Mouse (Mus musculus): ENCODE results near the gene Traf4. TPM values are rescaled to one million over a fixed set of nuclear protein-coding genes. Genes with fewer than 3 reads are reported as not detected.
"Not testable (repeated sequence)": the region's sequence is repeated elsewhere in the genome, so short reads cannot be mapped to it uniquely, and the experiment has no call there.

Traf4 gene
- total RNA-seq (2021): 47.2 and 50.7 TPM in 2 replicates
- long read RNA-seq, experiment 1, transcript Traf4-201 (7 exons, 2,078 nt): major isoform, 42 of 49 reads
- long read RNA-seq, experiment 1, partial matches to known transcripts: 4 of 49 reads
- long read RNA-seq, experiment 1, other reads (novel, unspliced or antisense): 3 of 49 reads
- long read RNA-seq, experiment 2, transcript Traf4-201 (7 exons, 2,078 nt): major isoform, 28 of 42 reads
- long read RNA-seq, experiment 2, partial matches to known transcripts: 5 of 42 reads
- long read RNA-seq, experiment 2, other reads (novel, unspliced or antisense): 9 of 42 reads

- DNase-seq: peak; percentile 91
Measured at GRCm38 (mm10) chr11:78164924-78165760, at the start of gene Traf4. TSS of gene Traf4 (minus strand) at chr11:78165589.

GRCm38 (mm10) chr11:78213086-78213817, 47.9 kb upstream of the Traf4 start:
- DNase-seq: no peak

GRCm38 (mm10) chr11:78211513-78211912, 46.1 kb upstream of the Traf4 start:
- DNase-seq: no peak

GRCm38 (mm10) chr11:78210615-78211014, 45.2 kb upstream of the Traf4 start:
- DNase-seq: peak; percentile 56

GRCm38 (mm10) chr11:78209886-78210285, 44.5 kb upstream of the Traf4 start:
- DNase-seq: peak; percentile 54

- DNase-seq: no peak
Measured at GRCm38 (mm10) chr11:78207190-78207589, 41.8 kb upstream of the Traf4 start.

- DNase-seq: no peak
Measured at GRCm38 (mm10) chr11:78205361-78206206, 40.2 kb upstream of the Traf4 start.

GRCm38 (mm10) chr11:78204287-78204686, 38.9 kb upstream of the Traf4 start:
- peak; percentile 58 for DNase-seq

GRCm38 (mm10) chr11:78202372-78202771, 37.0 kb upstream of the Traf4 start:
- DNase-seq: no peak

- DNase-seq: no peak
Measured at GRCm38 (mm10) chr11:78195101-78195863, 29.9 kb upstream of the Traf4 start.

GRCm38 (mm10) chr11:78194411-78195100, 29.2 kb upstream of the Traf4 start:
- DNase-seq: peak; percentile 90

- no peak for DNase-seq
Measured at GRCm38 (mm10) chr11:78193113-78193512, 27.7 kb upstream of the Traf4 start, which contains the start of gene Proca1. TSS of gene Proca1 (plus strand) at chr11:78193392.

- DNase-seq: no peak
Measured at GRCm38 (mm10) chr11:78190041-78190440, 24.7 kb upstream of the Traf4 start.

- peak; percentile 87 for DNase-seq
Measured at GRCm38 (mm10) chr11:78189234-78190040, 24.0 kb upstream of the Traf4 start.

- DNase-seq: peak; percentile 92
Measured at GRCm38 (mm10) chr11:78188331-78189233, 23.2 kb upstream of the Traf4 start, which contains the start of gene Rab34. TSS of gene Rab34 (plus strand) at chr11:78188430.

- not testable (repeated sequence) for DNase-seq
Measured at GRCm38 (mm10) chr11:78184702-78185101, 19.3 kb upstream of the Traf4 start.

GRCm38 (mm10) chr11:78183884-78184514, 18.6 kb upstream of the Traf4 start:
- DNase-seq: no peak
